Mouse (Mus musculus): ENCODE measurements around the gene Tgtp2.
A peak's percentile ranks its signal among the peaks of the same experiment; 100 is the strongest.

DNA sequence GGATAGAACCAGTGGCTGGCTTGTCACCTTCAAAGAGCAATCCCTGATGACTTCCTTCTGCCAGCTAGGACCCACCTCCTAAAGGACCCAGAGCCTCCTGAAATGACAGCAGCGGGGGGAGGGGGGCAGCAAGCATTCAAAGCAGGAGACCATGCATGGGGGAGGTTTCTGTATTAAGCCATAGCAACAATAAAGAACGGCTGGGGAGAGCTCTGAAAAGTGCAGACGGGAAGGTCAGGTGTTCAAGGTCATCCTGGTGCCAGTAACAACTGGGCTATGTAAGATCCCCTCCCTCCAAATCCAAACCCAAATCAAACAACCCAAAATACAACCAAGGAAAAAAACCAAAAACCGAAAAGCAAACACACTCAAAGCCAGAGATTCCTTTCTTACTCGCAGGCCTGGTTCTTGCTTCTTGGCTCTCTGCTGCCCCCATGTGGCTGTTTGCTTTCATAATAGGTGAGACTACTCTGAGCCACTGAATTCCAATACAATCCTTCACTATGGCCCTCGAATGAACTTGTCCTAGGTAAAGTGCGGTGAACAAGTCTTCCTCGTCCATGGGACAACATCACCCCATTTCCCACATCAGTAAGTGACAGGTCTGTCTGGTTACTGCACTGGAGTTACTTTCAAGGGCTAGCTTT lies 39.2 kb upstream of the Tgtp2 start:
- TF ChIP-seq CTCF (IDR thresholded peaks at IDR 0.05; ENCODE audit: low read depth) (peak; percentile 97), EP300 (IDR thresholded peaks at IDR 0.05; ENCODE audit: low read depth) (peak; percentile 46)

Measured in liver, postnatal 0 days (tissue).